Mouse (Mus musculus) heart, postnatal 36 days (tissue): ENCODE measurements around the gene Fbn1. TPM values are rescaled to one million over a fixed set of nuclear protein-coding genes. Genes with fewer than 3 reads are reported as not detected.

Experiments used
- DNase-seq, 2 experiments: peaks; one replicate each; pipeline ENCODE4 v3.0.0; 2021 to 2022
- intact Hi-C: fragments of 180-260 bp; cut with DNase I; formaldehyde crosslinking; loops from one replicate; pipeline ENCODE4 v1.15.1; 2025
- total RNA-seq, 2 experiments: library from RNA; stranded (reverse); gene quantifications; 2 replicates each; pipeline ENCODE4 v1.2.3; 2021

The Fbn1 gene
- total RNA-seq, 2 experiments from 2014 or later, result 58.3 to 66.6 TPM

DNA sequence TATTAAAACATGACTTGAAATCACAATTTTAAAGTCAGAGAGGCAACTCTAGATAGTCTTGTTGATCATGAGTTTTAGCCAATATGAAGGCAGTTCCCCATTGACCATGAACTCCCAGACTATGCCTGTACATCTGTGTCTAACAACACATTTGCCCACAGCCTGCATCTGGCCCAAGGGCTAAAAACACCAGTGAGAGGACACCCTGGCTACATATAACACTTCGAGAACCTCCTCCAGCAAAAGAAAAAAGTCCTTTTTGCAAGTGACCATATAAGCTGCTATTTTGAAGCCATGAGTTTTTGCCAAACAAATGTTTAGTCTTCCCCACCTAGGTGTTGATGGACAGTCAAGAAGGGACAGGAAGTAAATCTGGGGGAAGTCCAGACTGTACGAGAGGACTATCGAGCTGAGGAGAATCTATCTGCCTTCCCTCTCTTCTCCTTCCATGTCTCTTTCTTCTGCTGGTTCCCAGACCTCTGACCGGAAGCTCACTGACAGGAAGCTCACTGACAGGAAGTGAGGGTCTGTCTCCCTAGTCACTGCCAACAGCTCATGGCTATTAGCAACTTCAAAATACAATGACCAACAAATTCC lies 103.2 kb downstream of the Fbn1 start:
- no peak for DNase-seq
- intact Hi-C loops, result no loop called here

- DNase-seq, result no peak
- intact Hi-C loops, result no loop called here
Measured at GRCm38 (mm10) chr2:125402276-125402675, 105.5 kb downstream of the Fbn1 start.

DNA sequence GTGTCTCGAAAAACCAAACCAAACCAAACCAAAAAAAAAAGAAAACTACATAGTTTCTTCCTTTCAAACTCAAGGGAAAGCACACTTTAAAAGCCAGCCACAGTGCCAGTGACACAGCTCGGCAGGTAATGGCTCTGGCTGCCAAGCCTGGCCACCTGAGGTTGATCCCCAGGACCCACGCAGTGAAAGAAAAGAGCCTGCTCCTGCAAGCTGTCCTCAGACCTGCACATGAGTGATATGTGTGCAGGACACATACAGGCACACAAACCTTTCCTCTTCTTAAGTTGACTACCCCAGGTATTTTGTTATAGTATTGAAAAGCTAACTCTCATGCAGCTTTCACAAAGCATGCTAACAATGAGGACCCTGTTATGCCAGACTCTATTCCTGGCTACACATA lies 107.7 kb downstream of the Fbn1 start:
- no peak for DNase-seq
- intact Hi-C loops, result no loop called here

DNA sequence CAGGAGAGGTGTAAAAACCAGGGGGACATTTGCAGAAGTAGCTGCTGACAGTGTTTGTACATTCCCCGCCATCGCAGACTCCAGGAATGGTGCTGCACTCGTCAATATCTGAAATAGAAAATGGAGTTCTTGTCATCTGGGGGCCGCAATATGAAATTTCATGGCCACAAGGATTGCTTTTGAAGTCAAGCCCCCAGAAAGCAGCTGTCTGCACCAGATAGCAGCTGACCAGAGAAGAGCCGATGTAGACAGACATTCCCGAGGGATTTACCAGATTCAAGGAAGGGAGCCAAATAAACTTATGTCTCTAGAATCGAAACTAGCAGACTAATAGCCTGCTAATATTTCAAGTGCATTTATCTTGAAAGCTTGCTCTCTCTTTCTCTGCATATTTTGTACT lies 110.0 kb downstream of the Fbn1 start:
- intact Hi-C loops, result no loop called here
- no peak for DNase-seq

DNA sequence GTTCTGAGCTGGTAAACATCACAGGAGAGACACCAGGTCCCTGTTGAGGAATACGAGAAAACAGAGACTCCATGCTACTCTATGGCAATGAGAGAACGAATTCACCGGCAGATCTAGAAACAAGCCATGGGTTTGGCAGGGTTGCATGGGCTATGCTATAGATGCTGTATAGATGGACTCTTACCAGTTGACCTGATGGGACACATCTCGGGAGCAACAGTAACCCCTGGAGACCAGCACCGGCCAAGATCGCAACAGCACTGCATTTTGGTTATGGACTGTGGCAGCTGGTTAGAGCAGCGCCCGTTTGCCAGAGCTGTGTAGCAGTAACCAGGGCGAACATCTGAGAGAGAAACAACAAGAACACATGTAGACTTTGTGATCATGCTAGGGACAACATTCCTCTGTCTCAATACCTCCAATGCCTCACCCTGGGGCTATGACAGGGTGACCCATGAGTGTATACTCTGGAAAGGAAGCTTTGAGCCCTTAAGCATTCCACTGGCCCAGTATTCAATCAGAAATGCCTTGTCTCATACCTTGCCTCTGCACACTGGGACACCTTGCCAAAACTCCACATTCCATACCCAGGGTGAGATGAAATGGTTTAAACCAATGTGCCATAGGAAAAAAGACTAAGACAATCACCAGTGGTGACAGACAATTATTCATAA lies 113.2 kb downstream of the Fbn1 start:
- intact Hi-C loops, result no loop called here
- no peak for DNase-seq

GRCm38 (mm10) chr2:125391582-125391981 lies 116.2 kb downstream of the Fbn1 start:
- intact Hi-C loops, result no loop called here
- DNase-seq, result no peak

DNA sequence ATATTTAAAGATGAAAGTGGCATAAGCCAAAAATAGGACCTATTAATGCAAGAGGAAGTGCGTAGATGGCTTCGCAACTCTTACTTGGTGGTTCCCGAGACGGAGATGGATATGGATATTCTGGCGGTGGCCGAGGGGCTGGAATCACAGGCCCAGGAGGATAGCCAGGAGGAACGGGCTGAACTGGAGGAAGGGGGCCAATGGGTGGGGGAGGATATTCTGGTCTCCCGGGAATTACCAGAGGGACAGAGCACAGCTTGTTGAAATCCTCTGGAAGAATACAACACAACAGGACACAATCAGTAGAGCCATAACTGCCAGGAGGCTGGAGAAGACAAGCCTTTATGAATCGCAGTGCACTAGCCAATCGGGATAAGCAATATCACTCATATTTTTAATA lies 118.0 kb downstream of the Fbn1 start:
- DNase-seq, result peak; percentile 37 to 45
- intact Hi-C loops, result loop anchor here (10.0 kb wide), 1 partner anchor 115 kb away; the partner anchor contains the start of genes Fbn1 and Gm9913

DNA sequence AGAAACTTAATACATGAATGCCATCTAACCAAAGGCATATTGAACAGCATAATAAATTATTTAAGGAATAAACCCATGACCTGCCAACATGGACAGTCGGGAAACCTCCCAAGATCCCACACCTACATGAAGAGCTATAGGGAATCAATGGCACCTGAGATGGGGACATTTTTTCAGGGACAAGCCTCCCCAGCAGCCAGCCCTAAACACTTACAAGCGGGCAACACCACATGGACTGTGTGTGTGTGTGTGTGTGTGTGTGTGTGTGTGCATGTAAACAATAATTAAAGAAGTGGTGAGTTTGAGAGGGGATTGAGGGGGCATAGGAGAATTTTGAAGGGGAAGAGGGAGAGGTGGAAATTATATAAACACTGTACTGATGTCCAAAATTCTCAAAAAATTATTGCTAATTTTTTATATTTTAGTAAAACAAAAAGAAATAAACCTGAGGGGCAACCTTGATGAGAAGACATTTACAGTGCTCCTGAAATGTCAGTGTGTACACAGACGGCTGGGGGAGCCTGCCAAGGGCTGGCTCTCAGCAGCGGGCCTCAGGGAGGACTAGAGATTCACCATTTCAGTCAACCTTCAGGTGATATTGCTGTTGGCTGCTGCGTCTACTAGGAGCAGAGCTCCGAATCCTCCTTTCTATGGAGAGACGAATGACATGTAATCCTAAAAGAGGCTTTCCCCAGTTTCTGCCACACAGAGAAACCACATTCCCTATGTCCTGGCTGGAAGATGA lies 121.4 kb downstream of the Fbn1 start:
- intact Hi-C loops, result loop anchor here (10.0 kb wide), 1 partner anchor 118 kb away; the partner anchor contains the start of genes Fbn1 and Gm9913
- no peak for DNase-seq

- intact Hi-C loops, result loop anchor here (10.0 kb wide), 1 partner anchor 120 kb away; the partner anchor contains the start of genes Fbn1 and Gm9913
Measured at GRCm38 (mm10) chr2:125384941-125385340, 122.9 kb downstream of the Fbn1 start.

DNA sequence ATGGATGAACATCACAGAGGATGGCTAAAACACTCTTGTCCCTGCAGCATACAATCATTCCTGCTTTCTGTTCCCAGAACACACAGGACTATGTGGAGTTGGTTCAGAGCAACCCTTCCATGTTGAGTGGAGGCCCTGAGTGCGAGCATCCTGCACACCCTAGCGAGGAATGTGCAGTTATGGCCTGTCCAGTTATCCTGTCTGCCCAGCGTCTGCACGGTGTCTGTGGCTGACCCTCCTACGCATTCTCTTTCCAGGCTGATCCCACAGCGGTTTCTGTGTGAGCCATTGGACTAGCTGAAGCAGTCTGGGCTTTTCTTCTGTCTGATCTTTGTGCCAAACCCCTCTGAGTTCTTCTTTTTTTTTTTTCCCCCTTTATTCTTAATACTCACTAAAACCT lies 123.4 kb downstream of the Fbn1 start:
- intact Hi-C loops, result loop anchor here (10.0 kb wide), 1 partner anchor 120 kb away; the partner anchor contains the start of genes Fbn1 and Gm9913
- peak in 1 of 2 experiments; percentile 27 for DNase-seq

More at GRCm38 (mm10) chr2:125384941-125385340, 122.9 kb downstream of the Fbn1 start:
- DNase-seq, result no peak

GRCm38 (mm10) chr2:125383273-125383641 lies 124.5 kb downstream of the Fbn1 start:
- intact Hi-C loops, result loop anchor here (10.0 kb wide), 1 partner anchor 122 kb away; the partner anchor contains the start of genes Fbn1 and Gm9913
- no peak for DNase-seq

GRCm38 (mm10) chr2:125382613-125383272 lies 125.0 kb downstream of the Fbn1 start:
- DNase-seq, result peak in 1 of 2 experiments; percentile 22
- intact Hi-C loops, result loop anchor here (10.0 kb wide), 1 partner anchor 122 kb away; the partner anchor contains the start of genes Fbn1 and Gm9913

- intact Hi-C loops, result loop anchor here (10.0 kb wide), 1 partner anchor 125 kb away; the partner anchor contains the start of genes Fbn1 and Gm9913
Measured at GRCm38 (mm10) chr2:125380086-125380485, 127.7 kb downstream of the Fbn1 start.

GRCm38 (mm10) chr2:125379206-125379605 lies 128.6 kb downstream of the Fbn1 start:
- DNase-seq, result no peak

More at GRCm38 (mm10) chr2:125380086-125380485, 127.7 kb downstream of the Fbn1 start:
- no peak for DNase-seq

DNA sequence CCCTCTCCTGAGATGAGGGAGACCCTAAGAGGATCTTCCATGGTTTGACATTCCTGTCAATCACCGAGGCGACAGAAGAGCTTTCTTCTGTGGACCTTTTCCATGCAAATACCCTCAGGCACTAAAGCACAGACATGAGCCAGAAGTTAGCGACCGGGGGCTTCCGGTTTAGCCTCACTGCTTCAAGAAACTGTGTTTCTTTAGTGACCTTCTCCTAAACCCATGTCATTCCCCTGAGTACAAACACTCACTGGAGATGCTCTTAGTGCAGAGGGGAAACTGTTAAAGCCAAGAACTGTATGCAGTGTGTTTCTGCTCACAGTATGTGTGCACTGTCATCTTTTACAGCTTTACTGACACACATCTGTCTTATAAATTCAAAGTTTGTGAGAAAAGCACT lies 131.9 kb downstream of the Fbn1 start:
- intact Hi-C loops, result no loop called here

More at GRCm38 (mm10) chr2:125379206-125379605, 128.6 kb downstream of the Fbn1 start:
- intact Hi-C loops, result no loop called here

GRCm38 (mm10) chr2:125375301-125375700 lies 132.5 kb downstream of the Fbn1 start:
- DNase-seq, result no peak
- intact Hi-C loops, result no loop called here

More for the DNA sequence above, 131.9 kb downstream of the Fbn1 start:
- no peak for DNase-seq

DNA sequence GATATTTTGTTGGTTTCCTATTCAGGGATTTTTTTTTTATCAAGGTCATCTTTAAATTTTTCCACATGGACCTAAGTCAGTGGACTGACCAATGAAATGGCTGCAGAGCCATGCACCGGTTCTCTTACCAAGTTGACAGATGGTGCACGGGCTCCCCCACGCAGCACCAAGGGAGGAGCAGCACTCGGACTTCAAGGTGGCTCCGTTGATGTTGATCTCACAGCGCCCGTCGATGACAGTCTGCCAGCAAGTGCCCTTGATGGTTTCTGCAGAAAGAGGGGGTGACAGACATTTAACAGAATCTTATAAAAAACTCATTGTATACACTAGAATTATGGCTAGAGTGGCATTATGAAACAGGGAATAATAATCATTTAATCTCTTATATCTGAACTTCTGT lies 138.1 kb downstream of the Fbn1 start:
- DNase-seq, result no peak
- intact Hi-C loops, result no loop called here

- intact Hi-C loops, result no loop called here
- DNase-seq, result peak in 1 of 2 experiments; percentile 32
Measured at GRCm38 (mm10) chr2:125368616-125369015, 139.2 kb downstream of the Fbn1 start.

DNA sequence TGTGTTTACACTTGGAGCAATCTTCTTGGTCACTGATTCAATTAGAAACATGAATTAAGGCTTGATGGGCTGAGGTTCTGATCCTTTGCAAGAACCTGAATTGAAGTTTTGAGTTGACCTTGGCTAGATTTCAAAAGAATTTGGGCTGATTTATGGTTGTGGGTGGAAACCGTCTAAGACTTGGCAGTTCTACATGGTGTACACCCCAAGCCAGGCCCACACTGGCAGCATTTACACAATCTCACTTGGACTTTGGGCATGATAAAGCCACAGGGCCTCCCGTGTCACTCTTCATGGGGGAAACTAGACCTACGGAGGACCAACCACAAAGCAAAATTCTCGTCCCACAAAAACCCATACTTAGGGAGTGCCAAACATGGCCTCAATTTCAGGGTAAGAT lies 146.1 kb downstream of the Fbn1 start:
- intact Hi-C loops, result no loop called here
- DNase-seq, result no peak

DNA sequence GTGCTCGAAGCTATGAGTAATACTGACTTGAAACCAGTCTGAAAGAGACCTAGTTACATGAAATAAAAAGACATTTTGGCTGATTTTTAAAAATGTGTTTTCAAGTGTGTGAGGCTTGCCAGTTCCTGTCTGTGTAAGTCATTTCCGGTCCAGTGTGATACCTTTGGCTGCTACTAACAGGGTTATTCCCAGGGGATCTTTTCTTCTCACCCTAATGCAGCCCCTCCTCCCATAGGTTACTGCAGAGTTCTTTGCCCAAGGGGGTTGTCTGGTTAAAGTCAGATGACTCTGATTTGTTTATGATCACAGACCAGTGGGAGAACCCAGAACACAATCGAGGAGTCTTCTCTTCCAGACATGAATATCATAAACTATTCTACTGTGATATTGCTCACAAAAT lies 151.3 kb downstream of the Fbn1 start:
- intact Hi-C loops, result no loop called here

More for the DNA sequence above, 151.3 kb downstream of the Fbn1 start:
- no peak for DNase-seq
